Mouse (Mus musculus): Measurements from ENCODE around the gene Zdhhc12. TPM values are rescaled to one million over a fixed set of nuclear protein-coding genes. Genes with fewer than 3 reads are reported as not detected.

Gene Zdhhc12
- total and polyA plus RNA-seq, 3 experiments = 2.8 to 15.8 (median 3.6) TPM

GRCm38 (mm10) chr2:30095882-30096527 is 2.6 kb upstream of the Zdhhc12 start:
- Histone ChIP-seq H3K36me3 (ENCODE audit: control insufficient read depth, insufficient read depth, low read length) (no peaks in the 10 kb centered on the region), H3K79me2 (replicated peaks; ENCODE audit: control insufficient read depth, insufficient read depth, low read length) (no peaks in the 10 kb centered on the region), H3K4me3 (no peak overlapping the region), H3K4me1 (ENCODE audit: control insufficient read depth, insufficient read depth, low read length) (no peaks in the 10 kb centered on the region), H3K27me3 (ENCODE audit: control insufficient read depth, insufficient read depth, low read length) (no peaks in the 10 kb centered on the region), H3K27ac (no peak overlapping the region), H3K9ac (ENCODE audit: low read depth, low read length) (no peak overlapping the region)
- intact Hi-C loops (cut with DNase I) = loop anchor here (2.0 kb wide), 1 partner anchor 53 kb away; no protein-coding TSS in a partner anchor
- WGBS = 80% methylated on average over 2 of the region's 2 CpGs
- peak; percentile 58 to 65 for DNase-seq
- TF ChIP-seq EP300 (IDR thresholded peaks at IDR 0.05; ENCODE audit: insufficient read depth, low read depth, low read length) = peak; percentile 77; the same call in 1 of the 2 replicates
- TF ChIP-seq CTCF (IDR thresholded peaks at IDR 0.05) = peak; percentile 89
- no peak for TF ChIP-seq POLR2A (IDR thresholded peaks at IDR 0.05; ENCODE audit: insufficient read depth, low read depth, low read length)

- DNase-seq = no peak
- intact Hi-C loops (cut with DNase I) = no loop called here
- Histone ChIP-seq H3K4me1 (ENCODE audit: control insufficient read depth, insufficient read depth, low read length) (no peaks in the 10 kb centered on the region), H3K36me3 (ENCODE audit: control insufficient read depth, insufficient read depth, low read length) (no peaks in the 10 kb centered on the region), H3K27ac (peak overlapping the region; percentile 86), H3K27me3 (ENCODE audit: control insufficient read depth, insufficient read depth, low read length) (no peaks in the 10 kb centered on the region), H3K79me2 (replicated peaks; ENCODE audit: control insufficient read depth, insufficient read depth, low read length) (no peaks in the 10 kb centered on the region), H3K4me3 (peak overlapping the region; percentile 76), H3K9ac (ENCODE audit: low read depth, low read length) (peak overlapping the region; percentile 5)
- WGBS = 5% methylated on average over 13 of the region's 13 CpGs
- TF ChIP-seq EP300 (IDR thresholded peaks at IDR 0.05; ENCODE audit: insufficient read depth, low read depth, low read length) (no peak), POLR2A (IDR thresholded peaks at IDR 0.05; ENCODE audit: insufficient read depth, low read depth, low read length) (no peak), CTCF (IDR thresholded peaks at IDR 0.05) (no peak)
Measured at GRCm38 (mm10) chr2:30094208-30094588, 750 bp upstream of the Zdhhc12 start.

GRCm38 (mm10) chr2:30092280-30092918 is 1.0 kb downstream of the Zdhhc12 start:
- TF ChIP-seq POLR2A (IDR thresholded peaks at IDR 0.05; ENCODE audit: insufficient read depth, low read depth, low read length) = 0 out of 2 replicates have a peak, but pooled peaks have one; percentile 13
- no peak for TF ChIP-seq CTCF (IDR thresholded peaks at IDR 0.05)
- TF ChIP-seq EP300 (IDR thresholded peaks at IDR 0.05; ENCODE audit: insufficient read depth, low read depth, low read length) = no peak
- H3K4me1 ChIP-seq (ENCODE audit: control insufficient read depth, insufficient read depth, low read length) = no peaks in the 10 kb centered on the region
- H3K9ac ChIP-seq (ENCODE audit: low read depth, low read length) = no peak overlapping the region
- 53% methylated on average over 6 of the region's 6 CpGs for WGBS
- H3K36me3 ChIP-seq (ENCODE audit: control insufficient read depth, insufficient read depth, low read length) = no peaks in the 10 kb centered on the region
- DNase-seq = no peak
- no peak overlapping the region; the same call in 1 of the 2 replicates for H3K27ac ChIP-seq
- intact Hi-C loops (cut with DNase I) = no loop called here
- H3K79me2 ChIP-seq (replicated peaks; ENCODE audit: control insufficient read depth, insufficient read depth, low read length) = no peaks in the 10 kb centered on the region
- H3K27me3 ChIP-seq (ENCODE audit: control insufficient read depth, insufficient read depth, low read length) = no peaks in the 10 kb centered on the region
- H3K4me3 ChIP-seq = no peak overlapping the region

- Histone ChIP-seq H3K36me3 (ENCODE audit: control insufficient read depth, insufficient read depth, low read length) (no peaks in the 10 kb centered on the region), H3K4me3 (no peak overlapping the region), H3K4me1 (ENCODE audit: control insufficient read depth, insufficient read depth, low read length) (no peaks in the 10 kb centered on the region), H3K79me2 (replicated peaks; ENCODE audit: control insufficient read depth, insufficient read depth, low read length) (no peaks in the 10 kb centered on the region), H3K27me3 (ENCODE audit: control insufficient read depth, insufficient read depth, low read length) (no peaks in the 10 kb centered on the region), H3K9ac (ENCODE audit: low read depth, low read length) (no peak overlapping the region), H3K27ac (no peak overlapping the region)
- no peak for DNase-seq
- intact Hi-C loops (cut with DNase I) = no loop called here
- TF ChIP-seq EP300 (IDR thresholded peaks at IDR 0.05; ENCODE audit: insufficient read depth, low read depth, low read length) (no peak), CTCF (IDR thresholded peaks at IDR 0.05) (no peak), POLR2A (IDR thresholded peaks at IDR 0.05; ENCODE audit: insufficient read depth, low read depth, low read length) (no peak)
- WGBS = 96% methylated on average over 12 of the region's 12 CpGs
Measured at GRCm38 (mm10) chr2:30091521-30091920, 1.9 kb downstream of the Zdhhc12 start.

GRCm38 (mm10) chr2:30087310-30087709 is 6.1 kb downstream of the Zdhhc12 start:
- DNase-seq = no peak
- no peak overlapping the region for H3K9ac ChIP-seq (ENCODE audit: low read depth, low read length)
- H3K27me3 ChIP-seq (ENCODE audit: control insufficient read depth, insufficient read depth, low read length) = no peaks in the 10 kb centered on the region
- no peak overlapping the region for H3K4me3 ChIP-seq
- intact Hi-C loops (cut with DNase I) = no loop called here
- H3K27ac ChIP-seq = no peak overlapping the region
- TF ChIP-seq CTCF (IDR thresholded peaks at IDR 0.05) = no peak
- TF ChIP-seq POLR2A (IDR thresholded peaks at IDR 0.05; ENCODE audit: insufficient read depth, low read depth, low read length) = no peak
- TF ChIP-seq EP300 (IDR thresholded peaks at IDR 0.05; ENCODE audit: insufficient read depth, low read depth, low read length) = no peak
- no peaks in the 10 kb centered on the region for H3K36me3 ChIP-seq (ENCODE audit: control insufficient read depth, insufficient read depth, low read length)
- 94% methylated on average over 4 of the region's 4 CpGs for WGBS
- no peaks in the 10 kb centered on the region for H3K79me2 ChIP-seq (replicated peaks; ENCODE audit: control insufficient read depth, insufficient read depth, low read length)
- no peaks in the 10 kb centered on the region for H3K4me1 ChIP-seq (ENCODE audit: control insufficient read depth, insufficient read depth, low read length)

GRCm38 (mm10) chr2:30084632-30085031 is 8.8 kb downstream of the Zdhhc12 start:
- Histone ChIP-seq H3K4me1 (ENCODE audit: control insufficient read depth, insufficient read depth, low read length) (no peaks in the 10 kb centered on the region; the same call in 1 of the 2 replicates), H3K27ac (no peak overlapping the region), H3K4me3 (no peak overlapping the region), H3K36me3 (ENCODE audit: control insufficient read depth, insufficient read depth, low read length) (no peaks in the 10 kb centered on the region), H3K79me2 (replicated peaks; ENCODE audit: control insufficient read depth, insufficient read depth, low read length) (no peaks in the 10 kb centered on the region), H3K9ac (ENCODE audit: low read depth, low read length) (no peak overlapping the region), H3K27me3 (ENCODE audit: control insufficient read depth, insufficient read depth, low read length) (no peaks in the 10 kb centered on the region)
- WGBS = 50% methylated on average over 12 of the region's 12 CpGs
- TF ChIP-seq POLR2A (IDR thresholded peaks at IDR 0.05; ENCODE audit: insufficient read depth, low read depth, low read length) (no peak), CTCF (IDR thresholded peaks at IDR 0.05) (no peak)
- intact Hi-C loops (cut with DNase I) = no loop called here
- no peak for DNase-seq
